Comparison of ENCODE assay signal across 17 mouse cellular contexts in the genomic region with DNA sequence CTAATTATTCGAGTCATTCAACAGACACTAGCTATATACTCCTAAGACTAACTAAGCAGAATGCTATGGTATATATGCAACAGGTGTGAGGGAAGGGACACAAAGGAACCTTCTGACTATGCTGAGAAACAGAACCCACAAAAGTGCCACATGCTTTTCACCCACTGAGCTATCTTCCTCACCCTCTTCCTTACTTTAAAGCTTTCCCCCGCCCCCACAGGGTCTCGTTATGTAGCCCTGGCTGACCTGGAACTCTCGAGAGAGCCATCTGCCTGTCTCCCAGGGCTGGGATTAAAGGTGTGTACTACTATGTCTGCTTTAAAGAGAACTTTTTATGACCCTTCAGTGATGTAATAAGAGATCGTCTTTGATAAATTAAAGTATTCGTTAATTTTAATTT. TPM values are rescaled to one million over a fixed set of nuclear protein-coding genes. Genes with fewer than 3 reads are reported as not detected.
DNase-seq lines count a peak whose midpoint lies in the region; TF ChIP-seq lines count a peak whose summit lies in the region.
"Had no signal": no experiment of that assay in that cellular context is flagged by ENCODE, and none has a peak within 500 bp of the region (broad histone marks: within the 10 kb centered on the region; RNA-seq: fewer than 3 reads in every experiment).

No protein-coding gene starts in this region.

- TF ChIP-seq RAD21 in MEL (IDR thresholded peaks at IDR 0.05; ENCODE audit: low read depth, low read length) = no peak

- no peak for TF ChIP-seq CTCF in MEL (IDR thresholded peaks at IDR 0.05 in 2 of 3, conservative IDR thresholded peaks at IDR 0.05 in 1 of 3; ENCODE audit: control insufficient read depth in 1 of 3, insufficient read depth in 1 of 3, low read depth in 2 of 3, low read length in 3 of 3, poor library complexity in 1 of 3, severe bottlenecking in 1 of 3)

- peak; percentile 58 for DNase-seq in heart, embryonic 10.5 days (ENCODE audit: low spot score)
- no peak for DNase-seq in heart, adult 18-20 months
- peak; percentile 23 for DNase-seq in thymus, postnatal 14 days
- no peak for DNase-seq in thymus, postnatal 0 days (ENCODE audit: low spot score)
- DNase-seq in MEL (ENCODE audit: low read depth, low spot score) = no peak
- DNase-seq in adrenal gland, adult (ENCODE audit: inconsistent age in 2 of 2, low spot score in 1 of 2) = no peak
- no peak for DNase-seq in gastrocnemius, postnatal 36 days
- DNase-seq: adrenal gland, adult 8-10 months; cerebellum, adult 11-12 months had no signal

- H3K9ac ChIP-seq in MEL (ENCODE audit: control insufficient read depth, low read depth, low read length, poor library complexity, severe bottlenecking) = no peak overlapping the region
- H3K9ac ChIP-seq: embryonic facial prominence, embryonic 13.5 days; embryonic facial prominence, embryonic 15.5 days; forebrain, embryonic 12.5 days had no signal

- no peaks in the 10 kb centered on the region for H3K36me3 ChIP-seq in heart, embryonic 10.5 days
- H3K36me3 ChIP-seq in MEL (ENCODE audit: control insufficient read depth in 1 of 2, insufficient read depth in 2 of 2, low read length in 2 of 2) = peaks cover 26 to 35% of the 10 kb centered on the region in 2 experiments
- H3K36me3 ChIP-seq: embryonic facial prominence, embryonic 15.5 days; forebrain, embryonic 12.5 days had no signal

- intact Hi-C loops in gastrocnemius, postnatal 36 days (cut with DNase I) = no loop called here

- H3K4me3 ChIP-seq in heart, embryonic 10.5 days = no peak overlapping the region
- H3K4me3 ChIP-seq in MEL (ENCODE audit: control insufficient read depth in 1 of 2, insufficient read depth in 1 of 2, low read depth in 2 of 2, low read length in 2 of 2) = no peak overlapping the region
- H3K4me3 ChIP-seq: embryonic facial prominence, embryonic 13.5 days; embryonic facial prominence, embryonic 15.5 days; erythroblast, embryonic 14.5 days; forebrain, embryonic 10.5 days; forebrain, embryonic 12.5 days had no signal

- no peaks in the 10 kb centered on the region for H3K9me3 ChIP-seq in heart, embryonic 10.5 days
- no peaks in the 10 kb centered on the region for H3K9me3 ChIP-seq in MEL (replicated peaks; ENCODE audit: insufficient read depth, low read length)
- H3K9me3 ChIP-seq: embryonic facial prominence, embryonic 13.5 days; embryonic facial prominence, embryonic 15.5 days; forebrain, embryonic 10.5 days; forebrain, embryonic 12.5 days; G1E had no signal

- no peak for TF ChIP-seq POLR2A in MEL (IDR thresholded peaks at IDR 0.05; ENCODE audit: control insufficient read depth in 1 of 2, insufficient read depth in 1 of 2, low read depth in 1 of 2, low read length in 2 of 2, poor library complexity in 1 of 2)

- TF ChIP-seq EP300 in MEL (IDR thresholded peaks at IDR 0.05; ENCODE audit: low read depth in 1 of 2, low read length in 2 of 2) = no peak

- 79% methylated on average over 6 of the region's 6 CpGs for WGBS in heart, embryonic 10.5 days

- H3K4me1 ChIP-seq in heart, embryonic 10.5 days = peaks cover 17% of the 10 kb centered on the region; the same call in 1 of the 2 replicates
- H3K4me1 ChIP-seq in MEL (ENCODE audit: control insufficient read depth in 1 of 2, insufficient read depth in 2 of 2, low read length in 2 of 2) = peaks cover 6 to 16% of the 10 kb centered on the region in 2 experiments

- no peak overlapping the region for H3K27ac ChIP-seq in heart, embryonic 10.5 days
- H3K27ac ChIP-seq in MEL (ENCODE audit: control insufficient read depth, low read depth, low read length) = no peak overlapping the region
- H3K27ac ChIP-seq: embryonic facial prominence, embryonic 13.5 days; embryonic facial prominence, embryonic 15.5 days; forebrain, embryonic 10.5 days; forebrain, embryonic 12.5 days had no signal

- no peaks in the 10 kb centered on the region for H3K27me3 ChIP-seq in heart, embryonic 10.5 days (ENCODE audit: insufficient read depth, poor library complexity, severe bottlenecking)
- H3K27me3 ChIP-seq in MEL (ENCODE audit: control insufficient read depth in 1 of 2, insufficient read depth in 2 of 2, low read length in 2 of 2) = no peaks in the 10 kb centered on the region
- H3K27me3 ChIP-seq: embryonic facial prominence, embryonic 13.5 days; embryonic facial prominence, embryonic 15.5 days; forebrain, embryonic 12.5 days had no signal

- H3K79me2 ChIP-seq in MEL (ENCODE audit: control insufficient read depth, insufficient read depth, low read length, poor library complexity) = peaks cover 63% of the 10 kb centered on the region

TF ChIP-seq in MEL, 35 proteins besides CTCF, POLR2A, EP300 and RAD21:
- TF ChIP-seq CHD1 (IDR thresholded peaks at IDR 0.05; ENCODE audit: low read depth, low read length) (0 out of 2 replicates have a peak, but pooled peaks have one; percentile 47), NRF1 (IDR thresholded peaks at IDR 0.05; ENCODE audit: insufficient read depth, low read depth, low read length, poor library complexity, severe bottlenecking) (no peak), USF2 (IDR thresholded peaks at IDR 0.05; ENCODE audit: borderline replicate concordance in 1 of 2, insufficient read depth in 1 of 2, low read depth in 1 of 2, low read length in 2 of 2) (no peak), MEF2A (IDR thresholded peaks at IDR 0.05; ENCODE audit: extremely low read depth, insufficient replicate concordance, low read depth, low read length, poor library complexity, severe bottlenecking) (no peak), ZKSCAN1 (IDR thresholded peaks at IDR 0.05; ENCODE audit: low read depth, low read length) (no peak), GATA1 (IDR thresholded peaks at IDR 0.05; ENCODE audit: low read depth, low read length) (no peak), USF1 (IDR thresholded peaks at IDR 0.05; ENCODE audit: low read depth, low read length) (no peak)

RNA-seq across cellular contexts. Expression of a gene that starts 4.5 kb away (rescaled TPM):
- polyA plus RNA-seq in heart, embryonic 10.5 days (2016; fragmentation: Nextera tagmentation; extraction: Ambion mirVana) = 112 and 123 TPM in 2 replicates
- total RNA-seq in heart, adult 18-20 months (2021) = 10 to 100 TPM; 70.3 to 73.4 TPM
- 118 and 131 TPM in 2 replicates for polyA plus RNA-seq in thymus, postnatal 0 days (2015; fragmentation: Nextera tagmentation; extraction: Ambion mirVana)
- total RNA-seq in MEL (2012; rRNA removed) = 114 and 118 TPM in 2 replicates
- 100 to 1,000 TPM in 1 of 2 experiments, 10 to 100 TPM in 1; 34.3 to 103 TPM for polyA plus RNA-seq in MEL (2012; ENCODE audit: insufficient read depth in 1 of 2, insufficient read length in 2 of 2, low read depth in 1 of 2, low replicate concordance in 2 of 2, missing spikeins in 1 of 2)
- total RNA-seq in gastrocnemius, postnatal 36 days (2021) = 10 to 100 TPM; 57.8 to 63.3 TPM

RNA-seq across cellular contexts. Expression of a gene that starts 52.6 kb away (rescaled TPM):
- 0.05 TPM in 1 of 2 replicates, not detected in the other for polyA plus RNA-seq in heart, embryonic 10.5 days (2016; fragmentation: Nextera tagmentation; extraction: Ambion mirVana)
- under 1 TPM; 0.31 to 0.32 TPM for total RNA-seq in heart, adult 18-20 months (2021)
- polyA plus RNA-seq in thymus, postnatal 0 days (2015; fragmentation: Nextera tagmentation; extraction: Ambion mirVana) = 0.08 and 0.14 TPM in 2 replicates
- not detected in 2 replicates for total RNA-seq in MEL (2012; rRNA removed)
- not detected for polyA plus RNA-seq in MEL (2012; ENCODE audit: insufficient read depth in 1 of 2, insufficient read length in 2 of 2, low read depth in 1 of 2, low replicate concordance in 2 of 2, missing spikeins in 1 of 2)
- total RNA-seq in gastrocnemius, postnatal 36 days (2021) = under 1 TPM; 0.07 to 0.08 TPM
- total RNA-seq: adrenal gland, postnatal 14 days; G1E had no signal
- polyA plus RNA-seq: C2C12; erythroblast, embryonic 14.5 days; G1E had no signal

Comparison
In these comparisons a context has a peak if more than half of its experiments do, and no peak if none do; other contexts are left out.
1. DNase-seq: peak in heart, embryonic 10.5 days (single experiment) and thymus, postnatal 14 days (single experiment); none in heart, adult 18-20 months (0 of 2), thymus, postnatal 0 days (single experiment), MEL (single experiment), adrenal gland, adult (0 of 2) and gastrocnemius, postnatal 36 days (0 of 2).